Mouse (Mus musculus) spleen, adult 2 months (tissue): ENCODE data around the gene Traf2.

Experiments
- CTCF ChIP-seq: fragments of 200-500 bp; IDR thresholded peaks from 2 replicates; pipeline ENCODE4 v1.5.1; 2011; ENCODE audit warnings: mild to moderate bottlenecking, inconsistent platforms; ENCODE audit not compliant: insufficient read depth, insufficient read length, insufficient replicate concordance; ENCODE audit errors: extremely low read depth
- POLR2A ChIP-seq: fragments of 200-500 bp; IDR thresholded peaks from 2 replicates; pipeline ENCODE4 v1.6.1; 2011; ENCODE audit warnings: low read depth, low read length, inconsistent platforms

DNA sequence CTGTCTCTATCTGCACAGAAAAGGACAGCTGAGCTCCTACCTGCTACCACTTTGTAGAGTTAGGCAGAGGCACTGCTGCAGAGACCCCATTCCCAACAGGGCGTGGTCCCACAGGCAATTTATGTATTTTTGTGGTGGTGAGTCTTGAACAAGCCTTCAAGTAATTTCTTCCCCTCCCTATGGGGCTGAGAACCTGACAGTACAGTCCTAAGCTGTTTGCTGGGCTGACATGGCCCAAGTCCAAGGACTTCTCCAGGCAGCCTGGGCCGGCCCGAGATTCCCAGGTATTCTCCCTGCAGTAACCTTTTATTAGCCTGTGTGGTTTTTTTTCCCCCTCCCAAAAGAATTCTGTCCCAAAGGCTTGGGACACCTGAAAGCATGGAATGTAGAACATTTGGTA is 37.4 kb upstream of the Traf2 start:
- TF ChIP-seq CTCF, result no peak
- TF ChIP-seq POLR2A, result no peak
